33 mouse cellular contexts compared by ENCODE assay signal in genomic region chr16:18943906-18944305, GRCm38 (mm10).
"Had no signal": no experiment of that assay in that cellular context is flagged by ENCODE, and none has a peak within 500 bp of the region (broad histone marks: within the 10 kb centered on the region; RNA-seq: fewer than 3 reads in every experiment).

No protein-coding gene starts in this region.

- H3K27me3 ChIP-seq: heart, embryonic 12.5 days; heart, embryonic 13.5 days; heart, embryonic 15.5 days; hindbrain, embryonic 12.5 days; hindbrain, embryonic 13.5 days; hindbrain, embryonic 15.5 days; intestine, embryonic 15.5 days; kidney, embryonic 15.5 days had no signal

- H3K4me1 ChIP-seq: heart, embryonic 12.5 days; heart, embryonic 13.5 days; heart, embryonic 15.5 days; hindbrain, embryonic 10.5 days; hindbrain, embryonic 12.5 days; hindbrain, embryonic 13.5 days; hindbrain, embryonic 15.5 days; intestine, embryonic 15.5 days; kidney, embryonic 15.5 days had no signal

- H3K4me2 ChIP-seq: heart, embryonic 11.5 days; heart, embryonic 12.5 days; heart, embryonic 13.5 days; heart, embryonic 15.5 days; hindbrain, embryonic 12.5 days; hindbrain, embryonic 13.5 days; hindbrain, embryonic 14.5 days; hindbrain, embryonic 15.5 days; intestine, embryonic 15.5 days; kidney, embryonic 15.5 days had no signal

- H3K4me3 ChIP-seq: heart, embryonic 12.5 days; heart, embryonic 13.5 days; heart, embryonic 15.5 days; hindbrain, embryonic 10.5 days; hindbrain, embryonic 12.5 days; hindbrain, embryonic 13.5 days; hindbrain, embryonic 15.5 days; intestine, embryonic 15.5 days; kidney, embryonic 15.5 days; layer of hippocampus, adult 2 months had no signal

- DNase-seq: heart, postnatal 10 days; heart, postnatal 14 days; heart, postnatal 36 days; kidney, adult 11 months; kidney, adult 18-20 months; kidney, adult 2 months; kidney, adult 8-10 months; kidney, adult 9 months; kidney, postnatal 10 days; kidney, postnatal 14 days; kidney, postnatal 25 days; kidney, postnatal 36 days; kidney, postnatal 4 days; layer of hippocampus, adult 9-11 months; layer of hippocampus, postnatal 36 days had no signal

- ATAC-seq: hindbrain, embryonic 16.5 days; hindbrain, postnatal 0 days; inflammation-experienced regulatory T-cells, adult 6 months; intestine, embryonic 15.5 days; intestine, embryonic 16.5 days; intestine, postnatal 0 days had no signal

- H3K27ac ChIP-seq: heart, embryonic 13.5 days; heart, embryonic 15.5 days; hindbrain, embryonic 10.5 days; hindbrain, embryonic 12.5 days; hindbrain, embryonic 13.5 days; hindbrain, embryonic 14.5 days; hindbrain, embryonic 15.5 days; hindbrain, postnatal 0 days; intestine, embryonic 15.5 days; kidney, embryonic 15.5 days; kidney, postnatal 0 days; layer of hippocampus, adult 2 months had no signal

- H3K9me3 ChIP-seq: heart, embryonic 12.5 days; heart, embryonic 13.5 days; heart, embryonic 15.5 days; hindbrain, embryonic 10.5 days; hindbrain, embryonic 12.5 days; hindbrain, embryonic 13.5 days; hindbrain, embryonic 15.5 days; intestine, embryonic 15.5 days; kidney, embryonic 15.5 days had no signal

- H3K9ac ChIP-seq: heart, embryonic 12.5 days; heart, embryonic 13.5 days; heart, embryonic 15.5 days; hindbrain, embryonic 12.5 days; hindbrain, embryonic 13.5 days; hindbrain, embryonic 14.5 days; hindbrain, embryonic 15.5 days; intestine, embryonic 15.5 days; kidney, embryonic 15.5 days had no signal
